Mouse (Mus musculus) lung, postnatal 0 days (tissue): ENCODE data around the gene Nos1. TPM values are rescaled to one million over a fixed set of nuclear protein-coding genes. Genes with fewer than 3 reads are reported as not detected.
A peak's percentile ranks its signal among the peaks of the same experiment; 100 is the strongest.

ENCODE experiments used
- ATAC-seq: fragments of 200-750 bp; cut with Nextera tagmentation; 2 replicates; pipeline ENCODE4 v1.8.0; 2017; ENCODE audit warnings: moderate library complexity
- DNase-seq: peaks from one replicate; pipeline ENCODE4 v3.0.0-alpha.2; 2016; ENCODE audit warnings: low spot score
- H3K27ac ChIP-seq: fragments of 300-500 bp; sonication (generic); 2 replicates; pipeline ENCODE4 v1.5.1; 2014; ENCODE audit warnings: antibody characterized with exemption, mild to moderate bottlenecking, low read length, mixed read lengths
- H3K27me3 ChIP-seq: fragments of 300-500 bp; sonication (generic); replicated peaks from 2 replicates; pipeline ENCODE4 v1.6.1; 2014; ENCODE audit warnings: low read length, mixed read lengths; ENCODE audit not compliant: insufficient read depth
- H3K36me3 ChIP-seq: fragments of 300-500 bp; sonication (generic); 2 replicates; pipeline ENCODE4 v1.6.1; 2014; ENCODE audit warnings: low read length, mixed read lengths; ENCODE audit not compliant: insufficient read depth
- H3K4me1 ChIP-seq: fragments of 300-500 bp; sonication (generic); 2 replicates; pipeline ENCODE4 v1.6.1; 2014; ENCODE audit warnings: antibody characterized with exemption, low read depth, low read length, mixed read lengths; ENCODE audit not compliant: insufficient read depth
- H3K4me2 ChIP-seq: fragments of 300-500 bp; sonication (generic); replicated peaks from 2 replicates; pipeline ENCODE4 v1.6.1; 2014; ENCODE audit warnings: low read depth, mild to moderate bottlenecking, low read length, moderate library complexity, mixed read lengths
- H3K4me3 ChIP-seq: fragments of 300-500 bp; sonication (generic); 2 replicates; pipeline ENCODE4 v1.5.1; 2014; ENCODE audit warnings: low read depth, low read length
- H3K9ac ChIP-seq: fragments of 300-500 bp; sonication (generic); replicated peaks from 2 replicates; pipeline ENCODE4 v1.6.1; 2014; ENCODE audit warnings: low read depth, mild to moderate bottlenecking
- H3K9me3 ChIP-seq: fragments of 300-500 bp; sonication (generic); 2 replicates; pipeline ENCODE4 v1.6.1; 2016; ENCODE audit warnings: low read length, mixed read lengths
- CTCF ChIP-seq: IDR thresholded peaks from 2 replicates; pipeline ENCODE4 v1.5.1; 2016; ENCODE audit warnings: antibody characterized with exemption, mild to moderate bottlenecking
- EP300 ChIP-seq: IDR thresholded peaks from 2 replicates; pipeline ENCODE4 v1.6.1; 2016; ENCODE audit warnings: antibody characterized with exemption, mild to moderate bottlenecking, control low read depth
- WGBS: fragments of 180-500 bp; shearing (Covaris S2); extraction: QIAGEN DNeasy Blood & Tissue Kit; methylation state at CpG from one replicate; pipeline ENCODE4 v1.1.7; 2014; 5-methylcytosine and 5-hydroxymethylcytosine counted together
- polyA plus RNA-seq: library from polyadenylated mRNA; unstranded; fragments of >200 nt; fragmentation: Nextera tagmentation; extraction: Ambion mirVana; gene quantifications from 2 replicates; pipeline ENCODE4 v1.2.1, GENCODE M21; 2015

Nos1 gene
- polyA plus RNA-seq, 1 experiment from 2014 or later = 0.05 TPM

DNA sequence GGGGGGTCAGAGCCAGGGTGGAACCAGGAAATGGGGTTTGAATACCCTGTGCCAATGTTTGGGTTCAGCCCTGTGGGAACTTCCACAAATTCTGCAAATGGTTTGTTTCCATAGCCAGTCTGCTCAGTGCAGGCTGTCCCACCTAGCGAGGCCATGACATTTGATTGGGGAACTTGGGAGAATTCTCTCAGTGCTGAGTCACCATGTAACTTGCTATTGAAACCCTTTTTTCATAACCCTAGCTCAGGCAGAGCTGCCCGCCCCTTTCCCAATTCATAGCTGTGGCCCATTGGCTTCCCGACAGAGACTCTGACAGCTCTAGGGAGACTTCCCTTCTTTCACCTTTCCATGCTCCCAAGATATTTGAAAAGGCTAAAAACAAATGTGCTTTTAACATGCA lies 107.3 kb downstream of the Nos1 start:
- TF ChIP-seq CTCF (no peak), EP300 (no peak)
- H3K36me3 ChIP-seq = no peaks in the 10 kb centered on the region
- H3K9ac ChIP-seq = no peak overlapping the region
- H3K27ac ChIP-seq = no peak overlapping the region
- ATAC-seq (no peak), DNase-seq (no peak)
- no peaks in the 10 kb centered on the region for H3K9me3 ChIP-seq
- H3K4me3 ChIP-seq = no peak overlapping the region
- no peaks in the 10 kb centered on the region for H3K27me3 ChIP-seq
- WGBS = 56% methylated on average over 3 of the region's 3 CpGs
- no peaks in the 10 kb centered on the region for H3K4me1 ChIP-seq
- no peak overlapping the region for H3K4me2 ChIP-seq

DNA sequence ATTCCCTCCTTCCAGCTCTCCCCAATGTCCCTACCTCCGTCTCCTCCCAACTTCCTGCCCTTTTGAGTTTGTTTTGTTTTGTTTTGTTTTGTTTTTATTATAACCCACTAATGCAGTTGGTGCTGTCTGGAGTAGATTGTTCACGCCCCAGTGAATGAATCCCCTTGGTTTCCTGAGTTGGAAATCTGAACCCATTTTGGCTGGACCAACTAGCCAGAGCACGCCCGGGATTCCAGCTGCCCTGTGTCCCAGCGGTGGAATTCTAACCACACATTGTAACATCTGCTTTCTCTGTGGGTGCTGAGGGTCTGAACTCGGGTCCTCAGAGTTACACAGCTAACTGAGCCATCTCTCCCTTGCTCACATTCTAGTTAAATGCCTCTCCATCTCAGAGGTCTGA lies 108.1 kb downstream of the Nos1 start:
- H3K36me3 ChIP-seq = no peaks in the 10 kb centered on the region
- H3K9ac ChIP-seq = no peak overlapping the region
- no peak overlapping the region for H3K4me3 ChIP-seq
- H3K4me2 ChIP-seq = no peak overlapping the region
- H3K9me3 ChIP-seq = no peaks in the 10 kb centered on the region
- ATAC-seq = no peak
- WGBS = 31% methylated on average over 6 of the region's 6 CpGs
- no peaks in the 10 kb centered on the region for H3K27me3 ChIP-seq
- DNase-seq = no peak
- no peaks in the 10 kb centered on the region for H3K4me1 ChIP-seq
- no peak overlapping the region for H3K27ac ChIP-seq
- TF ChIP-seq CTCF (no peak), EP300 (no peak)

DNA sequence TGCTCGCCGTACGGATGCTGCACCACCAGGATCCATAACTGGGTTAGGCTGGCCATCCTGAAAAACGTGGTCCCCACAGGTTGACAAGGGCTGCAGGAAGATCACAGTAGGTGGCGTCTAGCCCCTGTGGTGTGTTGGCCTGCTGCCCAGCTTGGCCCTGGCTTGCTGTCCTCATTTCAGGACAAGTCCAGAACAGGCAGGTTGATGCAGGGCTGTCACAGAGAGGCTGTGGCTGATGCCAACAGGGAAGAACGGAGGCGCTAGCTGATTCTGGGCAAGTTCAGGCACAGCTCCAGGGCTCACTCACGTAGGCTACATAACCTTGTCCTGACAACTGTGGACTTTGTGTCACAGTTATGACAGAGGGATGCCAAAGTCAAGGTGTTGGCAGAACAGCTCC lies 108.7 kb downstream of the Nos1 start:
- DNase-seq = no peak
- H3K36me3 ChIP-seq = no peaks in the 10 kb centered on the region
- no peak overlapping the region for H3K9ac ChIP-seq
- H3K4me3 ChIP-seq = no peak overlapping the region
- TF ChIP-seq EP300 = no peak
- TF ChIP-seq CTCF = no peak
- no peak for ATAC-seq
- H3K4me2 ChIP-seq = no peak overlapping the region
- H3K27me3 ChIP-seq = no peaks in the 10 kb centered on the region
- no peaks in the 10 kb centered on the region for H3K4me1 ChIP-seq
- H3K27ac ChIP-seq = no peak overlapping the region
- no peaks in the 10 kb centered on the region for H3K9me3 ChIP-seq
- 67% methylated on average over 8 of the region's 8 CpGs for WGBS

DNA sequence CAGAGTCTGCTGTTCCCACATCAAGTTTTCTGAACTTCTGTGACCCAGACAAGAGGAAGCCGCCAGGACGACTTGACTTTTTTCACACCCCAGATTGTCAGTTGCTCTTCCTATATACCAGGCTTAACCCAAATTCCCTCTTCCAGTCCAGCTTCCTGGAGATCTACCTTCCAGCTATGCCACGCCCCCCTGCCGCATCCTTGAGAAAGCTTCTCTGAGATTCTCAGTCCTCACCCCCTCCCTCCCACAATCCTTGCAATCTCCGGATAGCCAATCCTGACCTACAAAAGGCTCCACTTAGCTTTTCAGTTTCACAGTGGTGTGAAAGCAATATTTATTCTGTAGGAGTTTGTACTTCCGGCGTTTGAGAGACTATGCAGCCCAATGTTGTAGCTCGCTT lies 110.0 kb downstream of the Nos1 start:
- no peaks in the 10 kb centered on the region for H3K27me3 ChIP-seq
- no peak for DNase-seq
- no peak overlapping the region for H3K4me2 ChIP-seq
- no peaks in the 10 kb centered on the region for H3K36me3 ChIP-seq
- no peaks in the 10 kb centered on the region for H3K9me3 ChIP-seq
- no peaks in the 10 kb centered on the region for H3K4me1 ChIP-seq
- H3K27ac ChIP-seq = no peak overlapping the region
- no peak overlapping the region for H3K4me3 ChIP-seq
- 42% methylated on average over 7 of the region's 8 CpGs for WGBS
- H3K9ac ChIP-seq = no peak overlapping the region
- TF ChIP-seq EP300 (no peak), CTCF (no peak)
- ATAC-seq = no peak

DNA sequence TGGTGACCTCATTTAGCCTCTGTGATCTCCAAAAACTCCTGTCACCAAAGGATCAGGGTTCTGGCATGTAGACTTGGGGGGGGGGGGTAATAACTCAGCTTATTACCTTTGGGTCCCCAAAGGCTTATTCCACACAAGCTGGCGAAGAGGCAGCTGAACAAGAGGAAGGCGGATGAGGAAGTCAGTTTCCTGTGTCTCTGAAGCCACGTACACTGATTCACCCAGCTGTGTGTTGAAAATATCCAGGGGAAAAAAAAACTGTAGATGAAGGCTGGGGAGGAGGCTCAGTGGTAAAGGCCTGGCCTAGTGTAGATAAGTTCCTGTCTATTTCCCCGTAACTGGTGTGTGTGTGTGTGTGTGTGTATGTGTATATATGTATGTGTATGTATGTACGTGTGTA lies 110.7 kb downstream of the Nos1 start:
- Histone ChIP-seq H3K27me3 (no peaks in the 10 kb centered on the region), H3K4me3 (no peak overlapping the region), H3K4me1 (no peaks in the 10 kb centered on the region), H3K36me3 (no peaks in the 10 kb centered on the region), H3K9me3 (no peaks in the 10 kb centered on the region), H3K9ac (no peak overlapping the region), H3K4me2 (no peak overlapping the region), H3K27ac (no peak overlapping the region)
- ATAC-seq (no peak), DNase-seq (no peak)
- no peak for TF ChIP-seq EP300
- no peak for TF ChIP-seq CTCF
- 67% methylated on average over 5 of the region's 5 CpGs for WGBS

DNA sequence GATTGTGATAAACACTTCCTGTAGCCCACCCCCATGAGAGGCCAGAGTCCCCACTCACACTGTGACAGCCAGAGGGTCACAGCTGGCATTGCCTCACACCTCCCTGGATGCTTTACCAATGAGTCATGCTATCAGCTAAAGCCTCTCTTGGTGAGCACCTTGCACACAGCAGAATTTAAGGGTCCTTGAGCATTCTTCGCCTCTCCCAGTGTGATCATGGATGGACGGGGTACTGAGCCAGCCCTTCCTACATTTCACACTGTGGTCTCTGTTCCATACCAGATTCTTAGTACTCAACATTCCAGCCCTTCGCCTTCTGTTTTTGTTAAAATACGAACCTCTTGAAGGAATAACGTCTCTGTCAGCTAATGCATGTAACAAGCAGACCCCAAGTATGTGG lies 113.2 kb downstream of the Nos1 start:
- Histone ChIP-seq H3K4me1 (no peaks in the 10 kb centered on the region), H3K27me3 (no peaks in the 10 kb centered on the region), H3K36me3 (no peaks in the 10 kb centered on the region), H3K4me2 (no peak overlapping the region), H3K9ac (no peak overlapping the region), H3K9me3 (no peaks in the 10 kb centered on the region), H3K4me3 (no peak overlapping the region), H3K27ac (no peak overlapping the region)
- TF ChIP-seq EP300 = peak; percentile 53
- TF ChIP-seq CTCF = no peak
- ATAC-seq (peak; percentile 80), DNase-seq (peak; percentile 44)
- 56% methylated on average over 5 of the region's 5 CpGs for WGBS
